Mouse (Mus musculus): ENCODE results near the gene Msx1.

DNA sequence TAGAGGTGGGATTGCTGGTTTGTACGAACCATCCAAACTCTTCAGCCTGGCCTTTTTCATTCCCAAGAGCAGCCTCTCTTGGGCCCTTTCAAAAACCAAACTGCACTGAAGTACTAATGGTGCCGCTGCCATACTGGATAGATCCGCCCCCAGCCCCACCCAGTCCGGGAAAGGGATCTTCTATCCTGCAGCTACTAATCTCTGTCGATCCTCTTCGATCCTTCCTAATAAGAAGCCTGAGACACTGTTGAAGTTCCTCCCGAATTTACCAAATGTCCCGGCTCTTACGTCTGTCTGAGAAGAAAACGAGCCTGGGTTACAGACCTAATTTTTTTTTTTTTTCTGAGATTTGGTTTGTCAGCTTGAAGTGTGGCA lies 4.9 kb upstream of the Msx1 start:
- TF ChIP-seq POLR2A (IDR thresholded peaks at IDR 0.05; ENCODE audit: low read depth, low read length) = no peak
- TF ChIP-seq CTCF (conservative IDR thresholded peaks at IDR 0.05; ENCODE audit: insufficient read depth, insufficient read length, low read depth, low read length) = no peak

Data from kidney, adult 2 months (tissue).